8 mouse cellular contexts compared by ENCODE assay signal in genomic region chr9:25253478-25253824, GRCm38 (mm10). TPM values are rescaled to one million over a fixed set of nuclear protein-coding genes. Genes with fewer than 3 reads are reported as not detected.
DNase-seq lines count a peak whose midpoint lies in the region; ATAC-seq and TF ChIP-seq lines count a peak whose summit lies in the region.

No protein-coding gene starts in this region.

- no peak for ATAC-seq in heart, postnatal 0 days (ENCODE audit: insufficient read depth, low read depth)
- no peak for ATAC-seq in G1E (ENCODE audit: extremely low read depth, insufficient number of reproducible peaks, low FRiP score, poor library complexity, severe bottlenecking)
- no peak for ATAC-seq in hindbrain, embryonic 11.5 days (ENCODE audit: low FRiP score)
- ATAC-seq in midbrain, embryonic 11.5 days (ENCODE audit: low FRiP score): no peak

- peak overlapping the region; percentile 100 for H3K27ac ChIP-seq in heart, postnatal 0 days (ENCODE audit: low read depth)
- H3K27ac ChIP-seq in hindbrain, embryonic 11.5 days (ENCODE audit: low read depth, low read length): peak overlapping the region; percentile 99
- H3K27ac ChIP-seq in midbrain, embryonic 11.5 days (ENCODE audit: low read depth, low read length): peak overlapping the region; percentile 99; the same call in 1 of the 2 replicates

- no peaks in the 10 kb centered on the region for H3K9me3 ChIP-seq in heart, postnatal 0 days (replicated peaks; ENCODE audit: control insufficient read depth, low read length)
- no peaks in the 10 kb centered on the region for H3K9me3 ChIP-seq in G1E (replicated peaks)
- H3K9me3 ChIP-seq in hindbrain, embryonic 11.5 days (ENCODE audit: control insufficient read depth, low read length): no peaks in the 10 kb centered on the region
- no peaks in the 10 kb centered on the region for H3K9me3 ChIP-seq in midbrain, embryonic 11.5 days (ENCODE audit: control insufficient read depth, low read length)

- peak overlapping the region; percentile 97 for H3K4me3 ChIP-seq in heart, postnatal 0 days (ENCODE audit: low read depth, low read length)
- peak overlapping the region; percentile 89 for H3K4me3 ChIP-seq in G1E (ENCODE audit: low read depth, low read length)
- H3K4me3 ChIP-seq in hindbrain, embryonic 11.5 days (ENCODE audit: low read depth, low read length): peak overlapping the region; percentile 99
- H3K4me3 ChIP-seq in midbrain, embryonic 11.5 days (ENCODE audit: low read depth, low read length): peak overlapping the region; percentile 95

- 0% methylated on average over 3 of the region's 3 CpGs for WGBS in heart, postnatal 0 days
- WGBS in hindbrain, embryonic 11.5 days: 23% methylated on average over 2 of the region's 3 CpGs
- 13% methylated on average over 3 of the region's 3 CpGs for WGBS in midbrain, embryonic 11.5 days

- H3K4me2 ChIP-seq in heart, postnatal 0 days (ENCODE audit: low read depth, low read length): peak overlapping the region; percentile 62
- H3K4me2 ChIP-seq in hindbrain, embryonic 11.5 days (replicated peaks; ENCODE audit: low read depth, low read length): peak overlapping the region; percentile 24
- H3K4me2 ChIP-seq in midbrain, embryonic 11.5 days: peak overlapping the region; percentile 51

- no peaks in the 10 kb centered on the region for H3K36me3 ChIP-seq in heart, postnatal 0 days (replicated peaks; ENCODE audit: control insufficient read depth, insufficient read depth, low read length)
- H3K36me3 ChIP-seq in G1E (replicated peaks): peaks cover 2% of the 10 kb centered on the region
- no peaks in the 10 kb centered on the region for H3K36me3 ChIP-seq in hindbrain, embryonic 11.5 days (ENCODE audit: control insufficient read depth, insufficient read depth, low read length)
- H3K36me3 ChIP-seq in midbrain, embryonic 11.5 days (ENCODE audit: control insufficient read depth, insufficient read depth, low read length): no peaks in the 10 kb centered on the region

- no peak for TF ChIP-seq EP300 in heart, postnatal 0 days (IDR thresholded peaks at IDR 0.05; ENCODE audit: low read depth)

- peak overlapping the region; percentile 98 for H3K9ac ChIP-seq in heart, postnatal 0 days (replicated peaks; ENCODE audit: low read depth, low read length)
- H3K9ac ChIP-seq in hindbrain, embryonic 11.5 days (ENCODE audit: low read depth, low read length): peak overlapping the region; percentile 96
- H3K9ac ChIP-seq in midbrain, embryonic 11.5 days (ENCODE audit: low read length): peak overlapping the region; percentile 98

- peaks cover 27% of the 10 kb centered on the region for H3K4me1 ChIP-seq in heart, postnatal 0 days (ENCODE audit: control insufficient read depth, insufficient read depth)
- H3K4me1 ChIP-seq in G1E (ENCODE audit: insufficient read depth, low read depth, low read length): peaks cover 22% of the 10 kb centered on the region
- peaks cover 2% of the 10 kb centered on the region for H3K4me1 ChIP-seq in hindbrain, embryonic 11.5 days (replicated peaks; ENCODE audit: control insufficient read depth, insufficient read depth, low read length)
- peaks cover 12% of the 10 kb centered on the region for H3K4me1 ChIP-seq in midbrain, embryonic 11.5 days (ENCODE audit: control insufficient read depth, insufficient read depth, low read length)

- DNase-seq in heart, postnatal 0 days (ENCODE audit: low spot score): peak; percentile 51
- no peak for DNase-seq in heart, adult 18-20 months
- DNase-seq in G1E (ENCODE audit: low spot score): no peak
- DNase-seq in hindbrain, embryonic 11.5 days (ENCODE audit: low spot score): no peak
- no peak for DNase-seq in midbrain, embryonic 11.5 days (ENCODE audit: low spot score, missing footprints)
- no peak for DNase-seq in MN1 (ENCODE audit: low spot score)
- DNase-seq in gastrocnemius, adult 8-10 months (ENCODE audit: low spot score in 2 of 2): no peak
- DNase-seq in yolk sac, embryonic 10.5 days (ENCODE audit: low spot score): no peak

- no peaks in the 10 kb centered on the region for H3K27me3 ChIP-seq in heart, postnatal 0 days (ENCODE audit: control insufficient read depth, insufficient read depth, low read length)
- no peaks in the 10 kb centered on the region for H3K27me3 ChIP-seq in G1E (ENCODE audit: insufficient read depth, low read length)
- H3K27me3 ChIP-seq in hindbrain, embryonic 11.5 days (ENCODE audit: control insufficient read depth, insufficient read depth, low read length): no peaks in the 10 kb centered on the region
- no peaks in the 10 kb centered on the region for H3K27me3 ChIP-seq in midbrain, embryonic 11.5 days (ENCODE audit: control insufficient read depth, insufficient read depth, low read length)

- no peak for TF ChIP-seq CTCF in heart, postnatal 0 days (IDR thresholded peaks at IDR 0.05; ENCODE audit: low read depth)
- no peak for TF ChIP-seq CTCF in G1E (IDR thresholded peaks at IDR 0.05; ENCODE audit: low read depth, low read length)

RNA-seq across cellular contexts. Expression of gene Sept7, which starts 1.2 kb away (rescaled TPM):
- total RNA-seq in heart, postnatal 0 days (2014; rRNA removed; ENCODE audit: low replicate concordance): 115 and 126 TPM in 2 replicates
- 215 and 224 TPM in 2 replicates for polyA plus RNA-seq in heart, postnatal 0 days (2015; fragmentation: Nextera tagmentation; extraction: Ambion mirVana)
- 100 to 1,000 TPM; 114 to 115 TPM for total RNA-seq in heart, adult 18-20 months (2021)
- total RNA-seq in G1E (2014; fragmentation: Nextera tagmentation): 230 and 241 TPM in 2 replicates
- total RNA-seq in G1E (2017): 310 and 352 TPM in 2 replicates
- polyA plus RNA-seq in G1E (2012): 11.4 and 12.9 TPM in 2 replicates
- polyA plus RNA-seq in hindbrain, embryonic 11.5 days (2014; fragmentation: Nextera tagmentation; extraction: Ambion mirVana): 290 and 317 TPM in 2 replicates
- 299 and 345 TPM in 2 replicates for polyA plus RNA-seq in midbrain, embryonic 11.5 days (2014; fragmentation: Nextera tagmentation; extraction: Ambion mirVana)
- 10 to 100 TPM; 58.3 to 74.3 (median 66.0) TPM for total RNA-seq in gastrocnemius, adult 8-10 months (2022)
